Mouse (Mus musculus) kidney, adult 8-10 months (tissue): ENCODE data around the gene Nicn1.

Source experiments
- DNase-seq, 2 experiments: peaks; one replicate each; pipeline ENCODE4 v3.0.0; 2022

The Nicn1 gene

GRCm38 (mm10) chr9:108338886-108339781 lies 48.9 kb downstream of the Nicn1 start, which contains the start of gene Gpx1:
Gene Gpx1 (plus strand): TSS chr9:108338903.
- DNase-seq = peak; percentile 96 to 97

GRCm38 (mm10) chr9:108339886-108340257 lies 49.6 kb downstream of the Nicn1 start:
- DNase-seq = peak in 1 of 2 experiments; percentile 30

GRCm38 (mm10) chr9:108340258-108341138 lies 50.3 kb downstream of the Nicn1 start:
- DNase-seq = peak in 1 of 2 experiments; percentile 33

GRCm38 (mm10) chr9:108341139-108341475 lies 50.9 kb downstream of the Nicn1 start:
- peak in 1 of 2 experiments; percentile 24 for DNase-seq

- peak in 1 of 2 experiments; percentile 14 for DNase-seq
Measured at GRCm38 (mm10) chr9:108341801-108342200, 51.6 kb downstream of the Nicn1 start.

- DNase-seq = peak; percentile 69 to 87
Measured at GRCm38 (mm10) chr9:108342301-108342831, 52.1 kb downstream of the Nicn1 start.

GRCm38 (mm10) chr9:108343331-108343730 lies 53.1 kb downstream of the Nicn1 start:
- DNase-seq = no peak

GRCm38 (mm10) chr9:108343835-108344234 lies 53.6 kb downstream of the Nicn1 start:
- DNase-seq = no peak

GRCm38 (mm10) chr9:108344471-108344870 lies 54.2 kb downstream of the Nicn1 start:
- DNase-seq = no peak
